Mouse (Mus musculus): ENCODE data around the gene Rln1. TPM values are rescaled to one million over a fixed set of nuclear protein-coding genes. Genes with fewer than 3 reads are reported as not detected.
A peak's percentile ranks its signal among the peaks of the same experiment; 100 is the strongest.

The Rln1 gene
- polyA plus RNA-seq, 1 experiment from 2014 or later = 0.30 TPM

DNA sequence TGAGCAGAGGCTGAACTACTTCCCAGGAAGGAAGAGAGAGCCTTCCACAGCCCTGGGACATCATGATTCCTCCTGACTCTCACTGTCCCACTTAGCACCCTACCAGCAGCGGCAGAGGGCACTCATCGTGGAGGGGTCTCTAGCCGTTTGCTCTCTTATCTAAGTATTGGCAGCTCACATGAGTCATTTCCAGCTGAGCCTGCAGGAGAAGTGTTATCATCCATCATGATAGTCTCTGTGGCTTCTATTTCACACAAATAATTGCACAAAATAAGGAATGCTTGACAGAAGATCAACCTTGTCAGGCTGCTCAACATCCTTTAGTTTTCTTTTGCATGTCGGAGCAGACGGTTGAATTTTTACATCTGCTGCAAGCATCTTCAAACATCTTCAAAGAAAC lies 25.8 kb upstream of the Rln1 start:
- no peaks in the 10 kb centered on the region for H3K36me3 ChIP-seq
- H3K4me3 ChIP-seq (replicated peaks) = no peak overlapping the region
- H3K4me2 ChIP-seq = no peak overlapping the region
- H3K4me1 ChIP-seq (replicated peaks) = peaks cover 7% of the 10 kb centered on the region; the same call in 1 of the 2 replicates
- H3K9me3 ChIP-seq = no peaks in the 10 kb centered on the region
- H3K27ac ChIP-seq = no peak overlapping the region
- 78% methylated on average over 5 of the region's 5 CpGs for WGBS
- no peak for ATAC-seq (ENCODE audit: insufficient number of reproducible peaks, insufficient read depth, low FRiP score, low TSS enrichment, low read depth)
- H3K9ac ChIP-seq (replicated peaks) = no peak overlapping the region
- peaks cover 6% of the 10 kb centered on the region; the same call in 1 of the 2 replicates for H3K27me3 ChIP-seq

DNA sequence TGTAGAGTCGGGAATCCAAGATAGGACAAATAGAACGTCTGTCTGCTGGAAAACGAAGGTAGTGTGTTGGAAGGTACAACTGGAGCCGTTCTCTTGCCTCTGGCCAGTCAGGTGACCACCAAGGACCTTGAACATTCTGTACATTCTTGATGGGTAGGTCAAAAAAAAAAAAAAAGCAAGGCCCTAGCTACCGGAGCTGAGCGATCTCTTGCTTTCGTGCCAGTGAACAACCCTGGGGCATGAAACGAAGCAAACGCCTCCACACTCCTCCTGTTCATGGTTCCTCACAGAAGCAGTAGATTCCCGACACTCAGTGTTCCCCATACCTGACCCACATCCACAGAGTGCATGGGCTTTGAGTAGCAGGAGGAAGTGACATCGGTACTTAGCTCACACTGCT lies 21.8 kb upstream of the Rln1 start:
- 81% methylated on average over 11 of the region's 11 CpGs for WGBS
- Histone ChIP-seq H3K9ac (replicated peaks) (no peak overlapping the region), H3K4me2 (no peak overlapping the region), H3K27ac (no peak overlapping the region), H3K4me3 (replicated peaks) (no peak overlapping the region), H3K36me3 (no peaks in the 10 kb centered on the region), H3K4me1 (replicated peaks) (peaks cover 5% of the 10 kb centered on the region; the same call in 1 of the 2 replicates), H3K9me3 (no peaks in the 10 kb centered on the region), H3K27me3 (no peaks in the 10 kb centered on the region)
- no peak for ATAC-seq (ENCODE audit: insufficient number of reproducible peaks, insufficient read depth, low FRiP score, low TSS enrichment, low read depth)

DNA sequence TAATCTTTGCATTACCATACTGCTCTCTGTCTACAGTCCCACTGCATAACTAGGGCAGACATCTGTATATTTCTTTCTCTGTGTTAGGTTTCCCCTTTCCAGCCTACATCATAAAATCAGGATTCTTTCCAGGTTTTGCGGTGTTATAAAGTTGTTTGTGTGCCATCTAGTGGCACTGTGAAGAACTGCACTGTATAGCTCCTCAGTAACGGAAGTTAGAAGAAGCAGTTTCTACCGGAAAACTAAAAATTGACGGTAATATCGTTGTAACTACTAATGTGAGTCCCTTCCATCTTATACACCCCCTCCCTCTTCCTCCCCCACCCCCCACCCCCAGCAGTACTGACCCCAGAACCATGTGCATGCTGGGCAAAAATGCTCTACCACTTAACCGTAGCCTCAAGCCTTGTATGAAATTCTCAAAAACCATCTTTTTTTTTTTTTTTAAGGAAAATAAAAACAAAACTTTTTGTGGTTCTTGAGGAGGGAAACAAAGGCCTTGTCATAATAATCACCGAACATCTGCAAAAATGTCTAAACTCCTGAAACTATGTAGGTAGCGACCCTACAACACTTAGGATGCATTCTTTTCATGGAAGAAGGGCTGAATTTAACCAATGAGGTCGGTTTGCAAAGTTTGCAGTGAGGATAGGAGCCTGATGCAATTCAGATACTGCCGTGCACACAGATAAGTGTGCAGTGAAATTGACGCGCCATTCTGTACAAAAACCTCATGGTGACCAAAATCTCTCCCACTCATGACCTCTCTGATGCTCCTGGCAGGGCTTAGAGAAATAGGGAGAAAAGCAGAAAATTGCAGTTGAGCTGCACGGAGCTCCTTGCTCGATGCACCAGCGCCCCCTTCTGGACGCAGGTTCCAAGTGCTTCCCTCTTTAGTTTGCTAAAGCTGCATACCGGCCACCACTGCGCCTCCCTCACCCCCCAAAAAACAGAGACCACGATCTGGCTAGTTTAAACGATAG lies 20.7 kb upstream of the Rln1 start:
- Histone ChIP-seq H3K36me3 (no peaks in the 10 kb centered on the region; the same call in 1 of the 2 replicates), H3K9ac (replicated peaks) (0 out of 2 replicates have a peak overlapping the region, but pooled peaks have one; percentile 18), H3K9me3 (no peaks in the 10 kb centered on the region), H3K4me1 (replicated peaks) (no peaks in the 10 kb centered on the region), H3K27me3 (no peaks in the 10 kb centered on the region), H3K27ac (no peak overlapping the region), H3K4me2 (peak overlapping the region; percentile 63), H3K4me3 (replicated peaks) (peak overlapping the region; percentile 36)
- ATAC-seq (ENCODE audit: insufficient number of reproducible peaks, insufficient read depth, low FRiP score, low TSS enrichment, low read depth) = peak; percentile 31; the same call in 1 of the 2 replicates
- 4% methylated on average over 20 of the region's 20 CpGs for WGBS

DNA sequence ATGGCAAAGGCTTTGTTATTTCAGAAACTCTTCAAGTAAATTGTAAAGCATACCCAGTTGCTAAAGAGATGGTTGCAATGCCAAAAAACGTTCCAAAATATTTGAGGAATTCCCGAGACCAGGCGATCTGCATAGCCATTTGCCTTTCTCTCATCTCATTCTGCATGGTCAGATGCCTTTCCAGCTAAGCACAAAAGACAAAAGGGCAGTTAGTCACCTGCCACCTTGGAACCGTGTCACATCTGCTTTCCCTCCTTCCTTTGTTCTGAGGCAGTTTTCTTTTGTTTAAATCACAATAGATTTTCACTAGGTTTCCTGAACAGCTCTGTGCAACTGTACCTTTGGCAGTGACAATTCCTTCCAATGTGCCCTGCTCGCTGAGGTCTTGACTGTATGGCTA lies 16.5 kb upstream of the Rln1 start:
- H3K4me3 ChIP-seq (replicated peaks) = no peak overlapping the region
- 66% methylated on average over 5 of the region's 5 CpGs for WGBS
- H3K27me3 ChIP-seq = no peaks in the 10 kb centered on the region
- H3K4me1 ChIP-seq (replicated peaks) = no peaks in the 10 kb centered on the region
- no peaks in the 10 kb centered on the region for H3K9me3 ChIP-seq
- no peak overlapping the region for H3K27ac ChIP-seq
- H3K4me2 ChIP-seq = no peak overlapping the region
- H3K36me3 ChIP-seq = peaks cover 5% of the 10 kb centered on the region; the same call in 1 of the 2 replicates
- no peak for ATAC-seq (ENCODE audit: insufficient number of reproducible peaks, insufficient read depth, low FRiP score, low TSS enrichment, low read depth)
- no peak overlapping the region for H3K9ac ChIP-seq (replicated peaks)

DNA sequence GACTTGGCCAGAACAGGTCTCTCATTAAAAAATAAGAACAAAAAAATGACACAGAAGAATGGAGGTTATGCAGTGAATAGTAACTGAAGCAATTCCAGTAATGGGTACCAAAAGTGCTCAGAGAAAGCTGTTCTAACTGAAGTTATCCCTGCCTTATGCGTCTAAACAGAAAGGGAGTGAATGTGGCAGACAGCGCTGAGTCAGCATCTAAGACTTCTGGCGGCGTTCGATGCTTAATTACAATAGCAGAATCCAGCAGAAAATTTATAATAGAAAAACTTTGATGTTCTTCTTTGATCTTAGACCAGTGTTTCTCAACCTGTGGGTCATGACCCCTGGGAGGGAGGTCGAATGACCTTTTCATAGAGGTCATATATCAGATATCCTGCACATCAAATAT lies 11.2 kb upstream of the Rln1 start:
- H3K9me3 ChIP-seq = no peaks in the 10 kb centered on the region
- no peak overlapping the region for H3K4me2 ChIP-seq
- H3K4me1 ChIP-seq (replicated peaks) = no peaks in the 10 kb centered on the region
- H3K36me3 ChIP-seq = peaks cover 5% of the 10 kb centered on the region; the same call in 1 of the 2 replicates
- no peak overlapping the region for H3K4me3 ChIP-seq (replicated peaks)
- H3K27ac ChIP-seq = no peak overlapping the region
- WGBS = 82% methylated on average over 6 of the region's 6 CpGs
- no peak overlapping the region for H3K9ac ChIP-seq (replicated peaks)
- H3K27me3 ChIP-seq = no peaks in the 10 kb centered on the region
- no peak for ATAC-seq (ENCODE audit: insufficient number of reproducible peaks, insufficient read depth, low FRiP score, low TSS enrichment, low read depth)

DNA sequence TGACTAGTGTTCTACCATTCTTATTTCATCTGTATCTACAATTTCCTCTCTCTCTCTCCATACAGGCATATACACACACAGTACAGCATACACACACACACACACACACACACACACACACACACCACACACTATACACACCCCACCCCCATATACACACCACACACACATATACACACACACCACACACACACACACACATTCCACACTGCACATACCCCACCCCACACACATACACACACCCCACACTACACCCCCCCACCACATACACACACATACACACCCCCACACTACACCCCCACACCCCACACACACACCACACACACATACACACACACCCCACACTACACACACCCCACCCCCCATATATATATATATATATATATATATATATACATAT lies 10.4 kb upstream of the Rln1 start:
- no peak overlapping the region for H3K4me3 ChIP-seq (replicated peaks)
- no peaks in the 10 kb centered on the region for H3K9me3 ChIP-seq
- H3K9ac ChIP-seq (replicated peaks) = no peak overlapping the region
- peaks cover 2% of the 10 kb centered on the region; the same call in 1 of the 2 replicates for H3K36me3 ChIP-seq
- ATAC-seq (ENCODE audit: insufficient number of reproducible peaks, insufficient read depth, low FRiP score, low TSS enrichment, low read depth) = no peak
- H3K4me1 ChIP-seq (replicated peaks) = no peaks in the 10 kb centered on the region
- H3K27ac ChIP-seq = no peak overlapping the region
- no peaks in the 10 kb centered on the region for H3K27me3 ChIP-seq
- no peak overlapping the region for H3K4me2 ChIP-seq

DNA sequence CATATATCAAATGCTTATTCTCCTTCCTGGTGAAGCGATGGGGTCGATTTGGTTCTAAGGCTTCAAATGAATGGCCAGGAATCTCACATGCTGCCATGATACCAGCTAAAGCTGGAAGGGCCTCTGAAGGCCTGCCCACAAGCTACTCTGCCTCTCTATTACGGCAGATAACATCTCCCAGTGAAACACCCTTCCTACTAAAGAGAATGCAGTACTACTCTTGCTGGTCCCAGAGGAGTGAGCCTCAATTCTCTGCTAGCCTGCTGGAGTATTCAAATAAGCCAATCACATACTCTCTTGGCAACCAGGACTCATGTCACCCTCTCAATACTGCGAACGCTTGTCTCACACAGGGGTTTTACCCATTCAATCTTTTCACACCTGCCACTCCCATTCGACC lies 7.8 kb upstream of the Rln1 start:
- no peak overlapping the region for H3K9ac ChIP-seq (replicated peaks)
- no peak for ATAC-seq (ENCODE audit: insufficient number of reproducible peaks, insufficient read depth, low FRiP score, low TSS enrichment, low read depth)
- WGBS = 78% methylated on average over 6 of the region's 6 CpGs
- no peaks in the 10 kb centered on the region for H3K36me3 ChIP-seq
- no peak overlapping the region for H3K4me2 ChIP-seq
- H3K4me3 ChIP-seq (replicated peaks) = no peak overlapping the region
- H3K27me3 ChIP-seq = no peaks in the 10 kb centered on the region
- H3K9me3 ChIP-seq = no peaks in the 10 kb centered on the region
- H3K27ac ChIP-seq = no peak overlapping the region
- H3K4me1 ChIP-seq (replicated peaks) = no peaks in the 10 kb centered on the region

DNA sequence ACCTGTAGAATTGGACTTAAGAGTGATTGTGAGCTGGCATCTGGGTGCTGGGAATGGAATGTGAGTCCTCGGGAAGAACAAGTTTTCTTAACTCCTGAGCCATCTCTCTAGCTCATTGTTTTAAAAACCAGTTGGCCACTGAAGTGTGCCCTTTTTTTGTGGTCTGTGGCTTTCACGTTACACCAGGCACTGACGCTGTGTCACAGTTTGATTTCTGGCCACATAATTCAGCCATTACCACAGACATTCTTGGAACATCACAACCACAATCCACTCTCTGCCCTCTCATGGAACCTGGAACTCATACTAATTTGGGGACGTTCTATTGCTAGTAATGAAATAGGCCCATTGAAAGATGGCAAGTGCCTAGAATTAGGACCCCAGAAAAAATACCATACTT lies 6.6 kb upstream of the Rln1 start:
- no peak for ATAC-seq (ENCODE audit: insufficient number of reproducible peaks, insufficient read depth, low FRiP score, low TSS enrichment, low read depth)
- Histone ChIP-seq H3K4me3 (replicated peaks) (no peak overlapping the region), H3K36me3 (no peaks in the 10 kb centered on the region), H3K27me3 (no peaks in the 10 kb centered on the region), H3K9ac (replicated peaks) (no peak overlapping the region), H3K4me1 (replicated peaks) (no peaks in the 10 kb centered on the region), H3K4me2 (no peak overlapping the region), H3K27ac (no peak overlapping the region), H3K9me3 (no peaks in the 10 kb centered on the region)
- 93% methylated on average over 4 of the region's 4 CpGs for WGBS

DNA sequence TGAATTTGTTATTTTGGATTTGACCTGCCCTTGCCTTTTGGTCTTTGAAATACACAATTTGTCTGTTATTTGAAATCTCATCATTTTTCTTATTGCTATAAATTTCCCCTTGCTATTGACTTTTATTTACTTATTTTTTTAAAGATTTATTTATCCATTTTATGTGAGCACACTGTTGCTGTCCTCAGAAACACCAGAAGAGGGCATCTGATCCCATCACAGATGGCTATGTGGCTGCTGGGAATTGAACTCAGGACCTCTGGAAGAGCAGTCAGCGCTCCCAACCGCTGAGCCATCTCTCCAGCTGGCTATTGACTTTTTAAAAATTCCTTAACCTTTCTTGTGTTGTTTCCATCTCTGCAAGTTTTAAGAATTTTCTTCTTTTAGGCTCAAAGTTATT lies 2.2 kb upstream of the Rln1 start:
- Histone ChIP-seq H3K9me3 (no peaks in the 10 kb centered on the region), H3K9ac (replicated peaks) (no peak overlapping the region), H3K4me1 (replicated peaks) (peaks cover 8% of the 10 kb centered on the region), H3K4me3 (replicated peaks) (no peak overlapping the region), H3K36me3 (no peaks in the 10 kb centered on the region), H3K4me2 (no peak overlapping the region), H3K27me3 (peaks cover 8% of the 10 kb centered on the region; the same call in 1 of the 2 replicates), H3K27ac (no peak overlapping the region)
- no peak for ATAC-seq (ENCODE audit: insufficient number of reproducible peaks, insufficient read depth, low FRiP score, low TSS enrichment, low read depth)
- WGBS = 82% methylated on average over 2 of the region's 2 CpGs

DNA sequence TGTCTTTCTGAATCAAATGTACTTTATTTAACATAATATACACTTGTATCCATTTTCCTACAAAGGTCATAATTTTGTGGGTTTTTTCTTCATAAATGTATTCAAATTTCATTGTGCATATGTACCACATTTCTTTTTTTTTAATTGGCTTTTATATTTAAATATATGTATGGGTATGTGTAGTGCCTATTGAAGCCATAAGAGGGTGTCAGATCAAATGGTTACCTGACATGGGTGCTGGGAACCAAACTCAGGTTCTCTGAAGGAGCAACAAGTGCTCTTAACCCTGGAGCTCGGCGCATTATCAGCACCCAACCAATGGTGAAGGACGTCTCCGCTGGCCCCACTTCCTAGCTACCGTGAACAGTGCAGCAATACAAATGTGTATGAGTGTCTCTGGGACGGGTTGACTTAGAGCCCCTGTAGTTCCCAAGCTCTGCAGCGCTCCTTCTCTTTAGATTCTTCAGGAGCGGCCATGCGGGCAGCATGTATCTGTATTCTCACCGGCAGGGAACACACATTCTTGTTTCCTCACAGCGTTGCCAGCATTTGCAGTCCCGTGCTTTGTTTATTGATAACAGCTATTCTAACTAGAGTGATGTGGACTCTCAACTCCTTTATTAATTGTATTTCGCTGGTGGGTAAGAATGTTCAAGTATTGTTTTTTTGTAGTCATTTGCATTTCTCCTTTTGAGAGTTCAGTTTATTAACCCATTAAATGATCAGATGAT lies 7.5 kb downstream of the Rln1 start:
- ATAC-seq (ENCODE audit: insufficient number of reproducible peaks, insufficient read depth, low FRiP score, low TSS enrichment, low read depth) = no peak
- peaks cover 3% of the 10 kb centered on the region; the same call in 1 of the 2 replicates for H3K27me3 ChIP-seq
- no peak overlapping the region for H3K27ac ChIP-seq
- no peak overlapping the region for H3K4me3 ChIP-seq (replicated peaks)
- no peak overlapping the region for H3K9ac ChIP-seq (replicated peaks)
- 83% methylated on average over 13 of the region's 13 CpGs for WGBS
- no peaks in the 10 kb centered on the region for H3K36me3 ChIP-seq
- no peak overlapping the region for H3K4me2 ChIP-seq
- 0 out of 2 replicates have a peak, but pooled peaks cover 7% of the 10 kb centered on the region for H3K4me1 ChIP-seq (replicated peaks)
- H3K9me3 ChIP-seq = no peaks in the 10 kb centered on the region

DNA sequence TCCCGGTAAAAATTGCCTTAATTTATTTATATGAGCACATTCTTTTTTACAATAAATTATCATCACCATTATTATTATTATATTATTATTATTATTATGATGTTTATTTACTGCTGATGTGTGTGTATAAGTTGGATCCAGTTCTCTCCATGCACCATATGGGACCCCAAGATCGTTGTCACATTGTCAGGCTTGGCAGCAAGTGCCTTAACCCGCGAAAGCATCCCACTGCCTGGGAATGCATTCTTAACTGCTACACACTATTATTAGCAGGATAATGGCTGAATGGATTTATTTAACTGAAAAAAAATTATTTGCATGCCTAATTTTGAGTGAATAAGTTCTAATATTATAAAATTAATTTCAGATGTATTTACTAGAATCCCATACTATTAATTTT lies 8.1 kb downstream of the Rln1 start:
- H3K4me1 ChIP-seq (replicated peaks) = 0 out of 2 replicates have a peak, but pooled peaks cover 7% of the 10 kb centered on the region
- no peak for ATAC-seq (ENCODE audit: insufficient number of reproducible peaks, insufficient read depth, low FRiP score, low TSS enrichment, low read depth)
- no peak overlapping the region for H3K4me3 ChIP-seq (replicated peaks)
- no peak overlapping the region for H3K4me2 ChIP-seq
- H3K27ac ChIP-seq = no peak overlapping the region
- no peaks in the 10 kb centered on the region for H3K9me3 ChIP-seq
- 92% methylated on average over 4 of the region's 4 CpGs for WGBS
- H3K9ac ChIP-seq (replicated peaks) = no peak overlapping the region
- no peaks in the 10 kb centered on the region for H3K36me3 ChIP-seq
- peaks cover 3% of the 10 kb centered on the region; the same call in 1 of the 2 replicates for H3K27me3 ChIP-seq

Data from limb, embryonic 12.5 days (tissue).